In the genomic region with DNA sequence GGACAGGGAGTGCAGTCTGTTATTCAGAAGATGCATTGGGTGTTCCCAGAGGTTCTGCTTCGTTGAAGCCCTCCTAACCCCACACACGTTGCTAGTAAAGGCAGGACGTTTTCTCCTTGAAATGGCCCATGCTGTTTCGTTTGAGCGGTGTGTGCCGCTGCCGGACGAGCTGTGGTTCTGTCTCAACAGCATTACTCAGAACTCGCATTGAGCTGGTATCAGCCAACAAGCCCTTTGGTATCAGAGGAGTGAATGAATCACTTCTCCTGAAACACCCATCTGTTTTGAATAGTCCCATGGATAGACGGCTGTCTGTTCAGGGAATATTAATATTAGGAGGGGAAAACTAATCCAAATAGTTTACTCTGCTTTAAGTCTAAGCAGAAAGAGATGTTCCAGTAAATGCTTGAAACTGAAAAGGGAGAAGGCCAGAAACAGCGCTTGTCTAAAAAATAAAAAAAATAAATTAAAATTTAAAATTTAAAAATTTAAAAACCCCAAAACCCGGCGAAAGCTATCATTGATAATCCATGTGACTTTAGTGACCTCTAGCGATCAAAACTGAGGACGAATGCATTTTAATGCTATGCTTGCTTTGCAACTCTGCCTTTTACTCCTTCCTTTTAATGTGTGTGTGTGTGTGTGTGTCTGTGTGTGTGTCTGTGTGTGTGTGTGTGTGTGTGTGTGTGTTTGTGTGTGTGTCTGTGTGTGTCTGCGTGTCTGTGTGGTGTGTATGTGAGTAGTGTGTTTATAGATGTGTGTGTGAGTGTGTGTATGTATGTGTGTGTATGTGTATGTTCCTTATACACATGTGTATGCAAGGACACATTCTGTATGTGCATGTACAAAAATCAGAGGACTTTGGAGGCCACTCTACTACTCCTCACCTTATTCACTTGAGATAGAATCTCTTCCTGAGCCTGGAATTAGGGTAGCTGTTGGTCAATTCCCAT, we compare ENCODE assay signal across 8 mouse cellular contexts. TPM values are rescaled to one million over a fixed set of nuclear protein-coding genes. Genes with fewer than 3 reads are reported as not detected.
DNase-seq lines count a peak whose midpoint lies in the region; ATAC-seq and TF ChIP-seq lines count a peak whose summit lies in the region.

No protein-coding gene starts in this region.

- peak in 1 of 2 experiments; percentile 68; a peak in 2 of 4 replicates for TF ChIP-seq CTCF in CH12.LX (conservative IDR thresholded peaks at IDR 0.05 in 1 of 2, IDR thresholded peaks at IDR 0.05 in 1 of 2; ENCODE audit: low read depth in 2 of 2, low read length in 2 of 2)
- peak; percentile 68 for TF ChIP-seq CTCF in lung, embryonic 14.5 days (IDR thresholded peaks at IDR 0.05; ENCODE audit: low read depth)

- peak overlapping the region; percentile 47 for H3K4me2 ChIP-seq in heart, embryonic 11.5 days
- H3K4me2 ChIP-seq in CH12.LX (ENCODE audit: insufficient read depth, low read depth, poor library complexity, severe bottlenecking), result no peak overlapping the region
- H3K4me2 ChIP-seq in hindbrain, embryonic 15.5 days, result peak overlapping the region; percentile 46
- peak overlapping the region; percentile 60 for H3K4me2 ChIP-seq in lung, embryonic 14.5 days
- H3K4me2 ChIP-seq in stomach, embryonic 14.5 days (replicated peaks; ENCODE audit: low read depth, low read length), result peak overlapping the region; percentile 49

- in situ Hi-C loops in CH12.LX (cut with MboI; ENCODE audit: low pct_ligation_motif_present, low pct_unique_long_range_greater_than_20kb, low sequenced_read_pairs), result loop anchor here (10.0 to 25.0 kb wide), 4 partner anchors 202 to 896 kb away; no protein-coding TSS in a partner anchor

- TF ChIP-seq POLR2A in CH12.LX (IDR thresholded peaks at IDR 0.05; ENCODE audit: low read depth, low read length), result no peak

- intact Hi-C loops in heart, postnatal 25 days (cut with DNase I), result loop anchor here (2.0 to 10.0 kb wide), 2 partner anchors 748 to 898 kb away; no protein-coding TSS in a partner anchor

- H3K27ac ChIP-seq in heart, embryonic 11.5 days (ENCODE audit: low read depth, low read length), result no peak overlapping the region
- H3K27ac ChIP-seq in CH12.LX (ENCODE audit: insufficient read depth, low read depth), result no peak overlapping the region
- H3K27ac ChIP-seq in hindbrain, embryonic 15.5 days (replicated peaks), result no peak overlapping the region
- no peak overlapping the region for H3K27ac ChIP-seq in lung, embryonic 14.5 days (ENCODE audit: low read depth)
- H3K27ac ChIP-seq in stomach, embryonic 14.5 days (ENCODE audit: low read length), result no peak overlapping the region

- no peaks in the 10 kb centered on the region for H3K79me2 ChIP-seq in CH12.LX (replicated peaks; ENCODE audit: control insufficient read depth, extremely low read depth, insufficient read depth, poor library complexity, severe bottlenecking)

- no peak overlapping the region for H3K4me3 ChIP-seq in heart, embryonic 11.5 days (ENCODE audit: low read depth, low read length)
- no peak overlapping the region for H3K4me3 ChIP-seq in CH12.LX (replicated peaks in 1 of 3; ENCODE audit: low read depth in 2 of 3, low read length in 2 of 3, poor library complexity in 1 of 3)
- no peak overlapping the region for H3K4me3 ChIP-seq in hindbrain, embryonic 15.5 days
- H3K4me3 ChIP-seq in lung, embryonic 14.5 days (ENCODE audit: low read depth, low read length), result peak overlapping the region; percentile 24
- H3K4me3 ChIP-seq in stomach, embryonic 14.5 days (ENCODE audit: low read depth, low read length), result peak overlapping the region; percentile 9; the same call in 1 of the 2 replicates

- dilution Hi-C loops in CH12.LX (cut with MboI; ENCODE audit: extremely low pct_ligation_motif_present, extremely low pct_unique_long_range_greater_than_20kb, low sequenced_read_pairs), result no loop called here

- H3K27me3 ChIP-seq in heart, embryonic 11.5 days (ENCODE audit: control insufficient read depth, insufficient read depth, low read length), result no peaks in the 10 kb centered on the region
- H3K27me3 ChIP-seq in CH12.LX (replicated peaks), result no peaks in the 10 kb centered on the region
- H3K27me3 ChIP-seq in hindbrain, embryonic 15.5 days, result no peaks in the 10 kb centered on the region
- H3K27me3 ChIP-seq in lung, embryonic 14.5 days (ENCODE audit: insufficient read depth, low read length), result no peaks in the 10 kb centered on the region
- no peaks in the 10 kb centered on the region for H3K27me3 ChIP-seq in stomach, embryonic 14.5 days (ENCODE audit: control insufficient read depth, insufficient read depth, low read length)

- TF ChIP-seq EP300 in CH12.LX (IDR thresholded peaks at IDR 0.05; ENCODE audit: low read length), result no peak

- H3K9ac ChIP-seq in heart, embryonic 11.5 days (ENCODE audit: low read depth, low read length), result no peak overlapping the region
- H3K9ac ChIP-seq in CH12.LX (ENCODE audit: insufficient read depth, low read depth), result no peak overlapping the region
- H3K9ac ChIP-seq in hindbrain, embryonic 15.5 days, result no peak overlapping the region
- no peak overlapping the region; the same call in 1 of the 2 replicates for H3K9ac ChIP-seq in lung, embryonic 14.5 days
- H3K9ac ChIP-seq in stomach, embryonic 14.5 days (replicated peaks; ENCODE audit: low read depth, low read length), result no peak overlapping the region

- TF ChIP-seq RAD21 in CH12.LX (IDR thresholded peaks at IDR 0.05; ENCODE audit: low read depth, low read length), result peak; percentile 78

- WGBS in heart, embryonic 11.5 days (ENCODE audit: insufficient replicate concordance), result 39% methylated on average over 16 of the region's 16 CpGs
- WGBS in hindbrain, embryonic 15.5 days, result 41% methylated on average over 16 of the region's 16 CpGs
- 20% methylated on average over 16 of the region's 16 CpGs for WGBS in lung, embryonic 14.5 days
- 26% methylated on average over 16 of the region's 16 CpGs for WGBS in stomach, embryonic 14.5 days

- H3K36me3 ChIP-seq in heart, embryonic 11.5 days (ENCODE audit: control insufficient read depth, insufficient read depth, low read length), result no peaks in the 10 kb centered on the region
- H3K36me3 ChIP-seq in CH12.LX (replicated peaks in 1 of 2; ENCODE audit: control insufficient read depth in 1 of 2, insufficient read depth in 1 of 2, low read length in 1 of 2), result no peaks in the 10 kb centered on the region
- H3K36me3 ChIP-seq in hindbrain, embryonic 15.5 days, result no peaks in the 10 kb centered on the region
- H3K36me3 ChIP-seq in lung, embryonic 14.5 days (ENCODE audit: insufficient read depth), result no peaks in the 10 kb centered on the region
- H3K36me3 ChIP-seq in stomach, embryonic 14.5 days (ENCODE audit: control insufficient read depth, insufficient read depth, low read length), result no peaks in the 10 kb centered on the region

- no peak for ATAC-seq in heart, embryonic 11.5 days (replicated peaks; ENCODE audit: insufficient number of reproducible peaks, low FRiP score, low TSS enrichment)
- no peak; the same call in 1 of the 2 replicates for ATAC-seq in hindbrain, embryonic 15.5 days (ENCODE audit: low FRiP score, low read depth)
- ATAC-seq in lung, embryonic 14.5 days (ENCODE audit: insufficient read depth), result peak; percentile 32; the same call in 1 of the 2 replicates
- ATAC-seq in stomach, embryonic 14.5 days (ENCODE audit: insufficient number of reproducible peaks, insufficient read depth, low FRiP score, low read depth), result no peak

- no peaks in the 10 kb centered on the region for H3K4me1 ChIP-seq in heart, embryonic 11.5 days (ENCODE audit: control insufficient read depth, insufficient read depth, low read length)
- no peaks in the 10 kb centered on the region for H3K4me1 ChIP-seq in CH12.LX (ENCODE audit: control insufficient read depth in 1 of 2, insufficient read depth in 2 of 2)
- no peaks in the 10 kb centered on the region for H3K4me1 ChIP-seq in hindbrain, embryonic 15.5 days (replicated peaks)
- H3K4me1 ChIP-seq in lung, embryonic 14.5 days (ENCODE audit: insufficient read depth), result no peaks in the 10 kb centered on the region; the same call in 1 of the 2 replicates
- H3K4me1 ChIP-seq in stomach, embryonic 14.5 days (ENCODE audit: control insufficient read depth, insufficient read depth, low read length), result no peaks in the 10 kb centered on the region

- no peaks in the 10 kb centered on the region for H3K9me3 ChIP-seq in heart, embryonic 11.5 days (replicated peaks; ENCODE audit: control insufficient read depth, low read length)
- no peaks in the 10 kb centered on the region for H3K9me3 ChIP-seq in CH12.LX (replicated peaks; ENCODE audit: low read length)
- H3K9me3 ChIP-seq in hindbrain, embryonic 15.5 days, result no peaks in the 10 kb centered on the region
- no peaks in the 10 kb centered on the region for H3K9me3 ChIP-seq in lung, embryonic 14.5 days (ENCODE audit: low read depth, low read length)
- H3K9me3 ChIP-seq in stomach, embryonic 14.5 days (ENCODE audit: control insufficient read depth, low read depth, low read length), result no peaks in the 10 kb centered on the region

- DNase-seq in heart, postnatal 25 days (ENCODE audit: low spot score), result no peak
- DNase-seq in CH12.LX (ENCODE audit: extremely low read depth), result peak; percentile 27
- DNase-seq in brain, adult 2 months (ENCODE audit: low read depth, low spot score), result peak; percentile 51
- DNase-seq in lung, embryonic 14.5 days, result peak; percentile 91
- no peak for DNase-seq in cerebellum, adult 9-11 months

TF ChIP-seq in CH12.LX, 34 proteins besides CTCF, POLR2A, EP300 and RAD21:
- no peak for TF ChIP-seq ETS1 (conservative IDR thresholded peaks at IDR 0.05; ENCODE audit: low read depth, low read length)
- TF ChIP-seq NELFE (IDR thresholded peaks at IDR 0.05; ENCODE audit: low read depth, low read length), result no peak
- no peak for TF ChIP-seq USF1 (IDR thresholded peaks at IDR 0.05; ENCODE audit: low read depth, low read length)
- no peak for TF ChIP-seq RCOR1 (conservative IDR thresholded peaks at IDR 0.05; ENCODE audit: low read depth, low read length)
- 0 out of 2 replicates have a peak, but pooled peaks have one; percentile 14 for TF ChIP-seq JUND (conservative IDR thresholded peaks at IDR 0.05; ENCODE audit: low read depth, low read length)
- no peak for TF ChIP-seq MXI1 (IDR thresholded peaks at IDR 0.05; ENCODE audit: low read depth, low read length)
- no peak for TF ChIP-seq JUN (IDR thresholded peaks at IDR 0.05; ENCODE audit: insufficient read depth, low read depth, low read length)
- peak; percentile 49 for TF ChIP-seq SMC3 (IDR thresholded peaks at IDR 0.05; ENCODE audit: low read depth, low read length)

RNA-seq across cellular contexts. Expression of gene Gypa, which starts 10.5 kb away (rescaled TPM):
- 51.9 and 61.0 TPM in 2 replicates for polyA plus RNA-seq in heart, embryonic 11.5 days (2014; fragmentation: Nextera tagmentation; extraction: Ambion mirVana)
- total RNA-seq in heart, postnatal 25 days (2021), result 1 to 10 TPM; 1.1 to 1.4 TPM
- total RNA-seq in CH12.LX (2012; rRNA removed) (not detected in 2 replicates), CH12.LX (2014; rRNA removed) (not detected in 2 replicates)
- not detected in 2 replicates for polyA plus RNA-seq in CH12.LX (2012; ENCODE audit: insufficient read length, low read depth)
- 3.1 and 4.6 TPM in 2 replicates for polyA plus RNA-seq in hindbrain, embryonic 15.5 days (2015; fragmentation: Nextera tagmentation; extraction: Ambion mirVana)
- polyA plus RNA-seq in lung, embryonic 14.5 days (2014; fragmentation: Nextera tagmentation; extraction: Ambion mirVana), result 4.1 and 6.3 TPM in 2 replicates
- 2.5 and 4.0 TPM in 2 replicates for polyA plus RNA-seq in stomach, embryonic 14.5 days (2014; fragmentation: Nextera tagmentation; extraction: Ambion mirVana)

Comparison
In these comparisons a context has a peak if more than half of its experiments do, and no peak if none do; other contexts are left out.
1. H3K4me3 ChIP-seq: peak in lung, embryonic 14.5 days (single experiment) and stomach, embryonic 14.5 days (single experiment); none in heart, embryonic 11.5 days (single experiment), CH12.LX (0 of 3) and hindbrain, embryonic 15.5 days (single experiment).
2. DNase-seq: peak in CH12.LX (single experiment), brain, adult 2 months (single experiment) and lung, embryonic 14.5 days (single experiment); none in heart, postnatal 25 days (single experiment) and cerebellum, adult 9-11 months (single experiment).